Mouse (Mus musculus) liver, embryonic 14.5 days (tissue): ENCODE measurements at regions not wholly inside any gene's neighbourhood (a gene's known extent, or its start where the extent isn't known, plus 50 kb on each side); places are given as distances from the start of the nearest gene placed in this dataset.

Experiments
- CTCF ChIP-seq: IDR thresholded peaks from 2 replicates; pipeline ENCODE4 v1.5.1; 2016; ENCODE audit warnings: antibody characterized with exemption, low read depth, control low read depth
- EP300 ChIP-seq: IDR thresholded peaks from 2 replicates; pipeline ENCODE4 v1.6.1; 2016; ENCODE audit warnings: antibody characterized with exemption, low read depth

DNA sequence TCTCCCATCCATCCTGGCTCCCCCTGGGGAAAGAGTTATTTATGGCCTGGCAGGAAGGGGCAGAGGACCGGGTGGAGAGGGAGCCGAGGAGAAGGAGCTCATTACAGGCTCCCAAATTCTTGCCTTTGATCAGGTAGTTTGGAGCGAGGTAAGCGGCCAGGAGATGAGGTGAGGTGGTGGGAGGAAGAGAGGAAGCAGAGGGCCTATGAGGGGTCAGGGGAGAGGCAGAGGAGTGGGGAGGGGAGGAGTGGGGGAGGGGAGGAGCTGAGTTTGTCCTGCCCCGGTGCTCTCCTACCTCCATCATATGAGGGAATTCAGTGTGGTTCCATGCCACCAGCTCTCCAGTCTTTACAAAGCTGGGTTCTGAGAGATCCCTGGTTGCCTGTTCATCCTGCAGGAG lies 98.8 kb upstream of the Lhx1 start:
- TF ChIP-seq EP300, result no peak
- no peak for TF ChIP-seq CTCF
